Mouse (Mus musculus): ENCODE measurements at regions not wholly inside any gene's neighbourhood (a gene's known extent, or its start where the extent isn't known, plus 50 kb on each side); places are given as distances from the start of the nearest gene placed in this dataset.

DNA sequence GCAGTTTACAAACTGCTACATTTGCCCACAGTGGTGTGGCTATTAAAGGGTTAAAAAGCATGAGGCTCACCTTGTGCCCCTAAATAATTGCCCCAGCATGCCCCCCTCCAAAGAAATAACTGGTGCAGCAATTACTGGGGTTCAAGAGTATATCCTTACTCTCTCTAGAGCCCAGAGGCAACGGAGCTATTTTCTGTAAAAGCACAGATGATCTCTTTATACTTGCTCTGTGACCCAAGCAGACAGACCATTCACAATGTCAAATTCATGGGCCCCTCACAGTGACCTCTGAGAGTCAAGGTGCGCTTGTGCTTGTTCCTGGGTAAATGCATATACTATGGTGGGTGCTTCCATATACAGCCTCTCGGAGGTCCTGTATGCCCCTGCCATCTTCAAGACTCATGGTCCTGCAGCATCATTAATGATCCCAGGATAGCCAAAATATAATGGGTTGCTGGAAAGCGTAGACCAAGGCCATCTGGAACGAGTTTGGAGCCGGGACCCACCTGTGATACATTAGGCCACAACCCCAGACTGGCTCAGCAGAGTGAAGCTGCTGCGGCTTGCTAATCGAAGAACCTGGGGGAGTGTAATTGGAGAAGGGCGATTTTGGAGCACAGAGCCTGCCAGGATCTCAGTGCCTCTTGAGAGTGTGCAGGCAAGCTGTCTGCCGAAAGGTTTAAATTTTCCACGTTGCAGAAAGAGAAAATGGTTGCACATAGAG, 71.4 kb downstream of the Gm12728 start:
- Histone ChIP-seq H3K4me2 (ENCODE audit: low read depth) (no peak overlapping the region), H3K27me3 (ENCODE audit: control insufficient read depth, insufficient read depth, insufficient read length) (no peaks in the 10 kb centered on the region), H3ac (ENCODE audit: control insufficient read depth, insufficient read length) (no peak overlapping the region), H3K36me3 (ENCODE audit: control insufficient read depth, insufficient read depth) (no peaks in the 10 kb centered on the region), H3K79me2 (ENCODE audit: control insufficient read depth, insufficient read depth) (no peaks in the 10 kb centered on the region), H3K4me3 (no peak overlapping the region)
- no peak for TF ChIP-seq POLR2A (IDR thresholded peaks at IDR 0.05; ENCODE audit: insufficient read length, low read depth)
- no peak for TF ChIP-seq USF1 (IDR thresholded peaks at IDR 0.05; ENCODE audit: low read depth)
- TF ChIP-seq REST (IDR thresholded peaks at IDR 0.05; ENCODE audit: insufficient read depth, insufficient read length) = no peak
- no peak for TF ChIP-seq TCF12 (IDR thresholded peaks at IDR 0.05; ENCODE audit: insufficient read depth, poor library complexity, severe bottlenecking)
- no peak for TF ChIP-seq E2F4 (IDR thresholded peaks at IDR 0.05; ENCODE audit: insufficient read depth)
- TF ChIP-seq TCF3 (IDR thresholded peaks at IDR 0.05; ENCODE audit: insufficient read length, low read depth) = no peak

DNA sequence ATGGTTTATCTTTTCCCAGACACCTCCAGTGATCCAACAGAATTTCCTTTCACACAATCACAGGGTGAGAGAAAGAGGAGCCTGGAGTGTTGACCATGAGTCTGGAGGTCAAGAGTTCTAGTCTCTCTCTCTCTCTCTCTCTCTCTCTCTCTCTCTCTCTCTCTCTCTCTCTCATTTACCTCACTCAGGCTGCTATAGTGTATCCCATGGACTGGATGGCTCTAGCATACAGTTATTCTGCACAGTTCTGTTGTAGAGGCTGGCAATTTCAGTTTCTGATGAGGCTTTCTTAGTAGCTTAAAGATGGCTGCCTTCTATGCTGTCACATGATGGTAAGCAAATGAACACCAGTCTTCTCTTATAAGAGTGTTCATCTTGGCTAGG, 72.0 kb downstream of the Gm12728 start:
- H3K4me2 ChIP-seq (ENCODE audit: low read depth) = no peak overlapping the region
- H3ac ChIP-seq (ENCODE audit: control insufficient read depth, insufficient read length) = no peak overlapping the region
- no peak for TF ChIP-seq MYOG (IDR thresholded peaks at IDR 0.05; ENCODE audit: control insufficient read depth in 1 of 3, insufficient read depth in 1 of 3, insufficient read length in 2 of 3, low read depth in 2 of 3)
- TF ChIP-seq POLR2A (IDR thresholded peaks at IDR 0.05; ENCODE audit: insufficient read length, low read depth) = no peak
- TF ChIP-seq REST (IDR thresholded peaks at IDR 0.05; ENCODE audit: insufficient read depth, insufficient read length) = no peak
- no peak for TF ChIP-seq SRF (IDR thresholded peaks at IDR 0.05; ENCODE audit: control insufficient read depth, insufficient read length, low read depth)
- no peak for TF ChIP-seq TCF3 (IDR thresholded peaks at IDR 0.05; ENCODE audit: insufficient read length, low read depth)
- no peak for TF ChIP-seq CEBPB (IDR thresholded peaks at IDR 0.05; ENCODE audit: insufficient read depth, poor library complexity, severe bottlenecking)
- TF ChIP-seq TCF12 (IDR thresholded peaks at IDR 0.05; ENCODE audit: insufficient read depth, poor library complexity, severe bottlenecking) = no peak
- TF ChIP-seq POLR2AphosphoS2 (IDR thresholded peaks at IDR 0.05; ENCODE audit: insufficient read length, low read depth) = no peak
- TF ChIP-seq USF1 (IDR thresholded peaks at IDR 0.05; ENCODE audit: low read depth) = no peak
- no peak for TF ChIP-seq MAX (IDR thresholded peaks at IDR 0.05; ENCODE audit: low read depth)
- no peak overlapping the region for H3K4me3 ChIP-seq
- H3K79me2 ChIP-seq (ENCODE audit: control insufficient read depth, insufficient read depth) = no peaks in the 10 kb centered on the region
- no peaks in the 10 kb centered on the region for H3K36me3 ChIP-seq (ENCODE audit: control insufficient read depth, insufficient read depth)
- H3K27me3 ChIP-seq (ENCODE audit: control insufficient read depth, insufficient read depth, insufficient read length) = no peaks in the 10 kb centered on the region

DNA sequence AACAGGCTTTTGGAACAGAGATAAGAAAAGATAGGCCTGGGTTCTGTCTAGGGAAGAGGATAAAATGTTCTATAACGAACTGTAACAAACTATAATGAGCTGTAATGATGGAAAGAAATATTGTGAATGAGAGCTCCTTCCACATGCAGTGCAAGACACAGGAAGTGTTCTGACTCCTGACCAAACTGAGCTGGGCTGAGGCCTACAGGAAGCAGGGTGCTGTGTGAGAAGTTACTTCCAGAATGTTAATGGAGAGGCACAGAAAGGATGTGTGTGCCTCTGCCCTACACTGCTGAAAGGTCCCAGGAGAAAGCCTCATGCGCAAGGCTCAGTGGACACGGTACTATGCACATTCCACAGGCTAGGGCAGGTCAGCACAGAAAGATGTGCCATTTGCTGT, 80.8 kb downstream of the Gm12728 start:
- Histone ChIP-seq H3K27me3 (ENCODE audit: control insufficient read depth, insufficient read depth, insufficient read length) (no peaks in the 10 kb centered on the region), H3K4me2 (ENCODE audit: low read depth) (no peak overlapping the region), H3K4me3 (no peak overlapping the region), H3K79me2 (ENCODE audit: control insufficient read depth, insufficient read depth) (no peaks in the 10 kb centered on the region), H3ac (ENCODE audit: control insufficient read depth, insufficient read length) (no peak overlapping the region), H3K36me3 (ENCODE audit: control insufficient read depth, insufficient read depth) (no peaks in the 10 kb centered on the region)
- no peak for TF ChIP-seq SRF (IDR thresholded peaks at IDR 0.05; ENCODE audit: control insufficient read depth, insufficient read length, low read depth)
- no peak for TF ChIP-seq E2F4 (IDR thresholded peaks at IDR 0.05; ENCODE audit: insufficient read depth)
- no peak for TF ChIP-seq POLR2AphosphoS2 (IDR thresholded peaks at IDR 0.05; ENCODE audit: insufficient read length, low read depth)
- no peak for TF ChIP-seq REST (IDR thresholded peaks at IDR 0.05; ENCODE audit: insufficient read depth, insufficient read length)
- TF ChIP-seq MAX (IDR thresholded peaks at IDR 0.05; ENCODE audit: low read depth) = no peak
- TF ChIP-seq TCF12 (IDR thresholded peaks at IDR 0.05; ENCODE audit: insufficient read depth, poor library complexity, severe bottlenecking) = no peak
- no peak for TF ChIP-seq TCF3 (IDR thresholded peaks at IDR 0.05; ENCODE audit: insufficient read length, low read depth)

DNA sequence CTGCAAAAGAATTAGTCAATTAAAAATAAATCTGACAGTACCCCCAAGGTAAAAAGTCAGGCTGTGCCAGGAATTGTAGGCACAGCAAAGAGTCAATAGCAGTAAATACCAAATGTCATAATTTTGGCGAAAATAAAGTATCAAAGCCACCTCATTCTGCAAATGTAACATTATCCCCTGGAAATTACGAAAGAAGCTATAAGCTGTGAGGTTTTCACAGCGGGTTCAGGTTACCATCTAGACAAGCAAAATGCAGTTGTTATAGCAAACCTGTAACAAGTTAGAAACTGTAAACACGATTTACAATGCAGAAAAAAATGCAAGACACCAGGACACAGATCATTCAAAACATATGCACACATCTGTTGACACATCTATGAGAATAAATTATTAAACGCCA, 87.6 kb downstream of the Gm12728 start:
- no peak for TF ChIP-seq SRF (IDR thresholded peaks at IDR 0.05; ENCODE audit: control insufficient read depth, insufficient read length, low read depth)
- no peak for TF ChIP-seq E2F4 (IDR thresholded peaks at IDR 0.05; ENCODE audit: insufficient read depth)
- no peak for TF ChIP-seq MAX (IDR thresholded peaks at IDR 0.05; ENCODE audit: low read depth)
- no peak for TF ChIP-seq POLR2A (IDR thresholded peaks at IDR 0.05; ENCODE audit: insufficient read length, low read depth)
- TF ChIP-seq USF1 (IDR thresholded peaks at IDR 0.05; ENCODE audit: low read depth) = no peak
- no peak for TF ChIP-seq REST (IDR thresholded peaks at IDR 0.05; ENCODE audit: insufficient read depth, insufficient read length)
- TF ChIP-seq CEBPB (IDR thresholded peaks at IDR 0.05; ENCODE audit: insufficient read depth, poor library complexity, severe bottlenecking) = no peak; the same call in 1 of the 2 replicates
- no peak for TF ChIP-seq MYOD1 (IDR thresholded peaks at IDR 0.05; ENCODE audit: control insufficient read depth in 1 of 3, insufficient read length in 2 of 3, low read depth in 2 of 3)
- no peak for TF ChIP-seq TCF12 (IDR thresholded peaks at IDR 0.05; ENCODE audit: insufficient read depth, poor library complexity, severe bottlenecking)
- no peak for TF ChIP-seq POLR2AphosphoS2 (IDR thresholded peaks at IDR 0.05; ENCODE audit: insufficient read length, low read depth)
- no peak overlapping the region for H3K4me3 ChIP-seq
- no peaks in the 10 kb centered on the region for H3K36me3 ChIP-seq (ENCODE audit: control insufficient read depth, insufficient read depth)
- H3K27me3 ChIP-seq (ENCODE audit: control insufficient read depth, insufficient read depth, insufficient read length) = no peaks in the 10 kb centered on the region
- H3ac ChIP-seq (ENCODE audit: control insufficient read depth, insufficient read length) = no peak overlapping the region
- no peaks in the 10 kb centered on the region for H3K79me2 ChIP-seq (ENCODE audit: control insufficient read depth, insufficient read depth)
- no peak overlapping the region for H3K4me2 ChIP-seq (ENCODE audit: low read depth)

DNA sequence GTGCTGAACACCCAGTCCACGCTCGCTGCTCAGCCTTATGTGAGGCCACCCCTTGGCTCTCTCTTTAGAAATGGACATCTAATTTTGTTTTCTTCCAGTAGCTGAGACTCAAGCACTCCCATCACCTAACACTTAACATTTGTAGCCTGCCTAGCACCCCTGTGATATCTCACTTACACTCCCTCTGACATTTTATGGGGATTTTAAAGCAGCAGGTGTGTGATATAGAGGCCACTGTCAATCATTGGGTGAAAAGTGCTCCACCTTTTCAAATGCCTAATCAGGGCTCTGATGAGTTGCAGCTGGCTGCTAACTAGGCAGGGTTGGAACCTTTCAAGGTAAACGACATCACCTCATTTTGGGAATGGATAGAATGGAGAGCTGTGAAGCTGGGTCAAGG, 90.2 kb downstream of the Gm12728 start:
- H3K79me2 ChIP-seq (ENCODE audit: control insufficient read depth, insufficient read depth) = no peaks in the 10 kb centered on the region
- H3K27me3 ChIP-seq (ENCODE audit: control insufficient read depth, insufficient read depth, insufficient read length) = no peaks in the 10 kb centered on the region
- no peak overlapping the region for H3K4me2 ChIP-seq (ENCODE audit: low read depth)
- H3K4me3 ChIP-seq = no peak overlapping the region
- H3ac ChIP-seq (ENCODE audit: control insufficient read depth, insufficient read length) = no peak overlapping the region
- TF ChIP-seq SRF (IDR thresholded peaks at IDR 0.05; ENCODE audit: control insufficient read depth, insufficient read length, low read depth) (no peak), POLR2A (IDR thresholded peaks at IDR 0.05; ENCODE audit: insufficient read length, low read depth) (no peak), MYOD1 (IDR thresholded peaks at IDR 0.05; ENCODE audit: control insufficient read depth in 1 of 3, insufficient read length in 2 of 3, low read depth in 2 of 3) (no peak), CEBPB (IDR thresholded peaks at IDR 0.05; ENCODE audit: insufficient read depth, poor library complexity, severe bottlenecking) (no peak), E2F4 (IDR thresholded peaks at IDR 0.05; ENCODE audit: insufficient read depth) (no peak), MYOG (IDR thresholded peaks at IDR 0.05; ENCODE audit: control insufficient read depth in 1 of 3, insufficient read depth in 1 of 3, insufficient read length in 2 of 3, low read depth in 2 of 3) (no peak), USF1 (IDR thresholded peaks at IDR 0.05; ENCODE audit: low read depth) (no peak), POLR2AphosphoS2 (IDR thresholded peaks at IDR 0.05; ENCODE audit: insufficient read length, low read depth) (no peak), TCF3 (IDR thresholded peaks at IDR 0.05; ENCODE audit: insufficient read length, low read depth) (no peak), MAX (IDR thresholded peaks at IDR 0.05; ENCODE audit: low read depth) (no peak), TCF12 (IDR thresholded peaks at IDR 0.05; ENCODE audit: insufficient read depth, poor library complexity, severe bottlenecking) (no peak), REST (IDR thresholded peaks at IDR 0.05; ENCODE audit: insufficient read depth, insufficient read length) (no peak)
- no peaks in the 10 kb centered on the region for H3K36me3 ChIP-seq (ENCODE audit: control insufficient read depth, insufficient read depth)

All from myocyte (in vitro differentiated cells).